Mouse (Mus musculus) bone marrow, adult 2 months (tissue): Measurements from ENCODE around the gene Id2.

Source experiments
- CTCF ChIP-seq: fragments of 200-500 bp; IDR thresholded peaks from 2 replicates; pipeline ENCODE4 v1.5.1; 2011; ENCODE audit warnings: low read length, control low read depth; ENCODE audit not compliant: control insufficient read depth, insufficient read depth
- POLR2A ChIP-seq: fragments of 200-500 bp; IDR thresholded peaks from 2 replicates; pipeline ENCODE4 v1.6.1; 2011; ENCODE audit warnings: low read depth, mild to moderate bottlenecking, control low read depth, low read length, borderline replicate concordance; ENCODE audit not compliant: control insufficient read depth

GRCm38 (mm10) chr12:25093241-25093774, 3.6 kb downstream of the Id2 start:
- TF ChIP-seq CTCF (no peak), POLR2A (no peak)
